1 mouse cellular context compared by ENCODE assay signal in genomic region chr16:91354599-91354998, GRCm38 (mm10).
A peak's percentile ranks its signal among the peaks of the same experiment; 100 is the strongest.
TF ChIP-seq lines count a peak whose summit lies in the region.

No protein-coding gene starts in this region.

TF ChIP-seq in CH12.LX, 34 proteins besides CTCF, POLR2A, EP300 and RAD21 (continued from another document):
- 0 out of 2 replicates have a peak, but pooled peaks have one; percentile 10 for TF ChIP-seq SIN3A (IDR thresholded peaks at IDR 0.05; ENCODE audit: low read length)
- TF ChIP-seq HCFC1 (IDR thresholded peaks at IDR 0.05; ENCODE audit: low read depth, low read length), result no peak
- TF ChIP-seq MAFK (IDR thresholded peaks at IDR 0.05; ENCODE audit: insufficient replicate concordance, low read length), result no peak
- TF ChIP-seq MEF2A (IDR thresholded peaks at IDR 0.05; ENCODE audit: borderline replicate concordance, low read depth, low read length), result peak; percentile 79; the same call in 1 of the 2 replicates
